Mouse (Mus musculus) CH12.LX (cell line): ENCODE results near the gene Brd4.

Experiments used
- CTCF ChIP-seq, 2 experiments: IDR thresholded peaks in 1 of 2; conservative IDR thresholded peaks in 1 of 2; 2 replicates each; pipeline ENCODE4 v1.5.1; 2011 to 2012; ENCODE audit warnings: low read depth in 2 of 2, low read length in 2 of 2, improper control_type of control experiment in 1 of 2, inconsistent platforms in 1 of 2, mild to moderate bottlenecking in 1 of 2, moderate library complexity in 1 of 2
- MAX ChIP-seq: IDR thresholded peaks from 2 replicates; pipeline ENCODE4 v1.6.1; 2011; ENCODE audit warnings: low read length, improper control_type of control experiment
- MAZ ChIP-seq: IDR thresholded peaks from 2 replicates; pipeline ENCODE4 v1.6.1; 2012; ENCODE audit warnings: low read depth, mild to moderate bottlenecking, inconsistent platforms, low read length, improper control_type of control experiment, moderate library complexity
- POLR2A ChIP-seq: IDR thresholded peaks from 2 replicates; pipeline ENCODE4 v1.6.1; 2011; ENCODE audit warnings: low read depth, mild to moderate bottlenecking, improper control_type of control experiment, low read length
- POLR2AphosphoS2 ChIP-seq: IDR thresholded peaks from 2 replicates; pipeline ENCODE4 v1.6.1; 2011; ENCODE audit warnings: low read depth, low read length, improper control_type of control experiment
- SIN3A ChIP-seq: IDR thresholded peaks from 2 replicates; pipeline ENCODE4 v1.6.1; 2012; ENCODE audit warnings: low read length, improper control_type of control experiment, inconsistent platforms
- TBP ChIP-seq: conservative IDR thresholded peaks from 2 replicates; pipeline ENCODE4 v1.6.1; 2011; ENCODE audit warnings: low read depth, low read length, improper control_type of control experiment
- ZC3H11A ChIP-seq: IDR thresholded peaks from 2 replicates; pipeline ENCODE4 v1.6.1; 2012; ENCODE audit warnings: low read depth, mild to moderate bottlenecking, inconsistent platforms, low read length, improper control_type of control experiment

DNA sequence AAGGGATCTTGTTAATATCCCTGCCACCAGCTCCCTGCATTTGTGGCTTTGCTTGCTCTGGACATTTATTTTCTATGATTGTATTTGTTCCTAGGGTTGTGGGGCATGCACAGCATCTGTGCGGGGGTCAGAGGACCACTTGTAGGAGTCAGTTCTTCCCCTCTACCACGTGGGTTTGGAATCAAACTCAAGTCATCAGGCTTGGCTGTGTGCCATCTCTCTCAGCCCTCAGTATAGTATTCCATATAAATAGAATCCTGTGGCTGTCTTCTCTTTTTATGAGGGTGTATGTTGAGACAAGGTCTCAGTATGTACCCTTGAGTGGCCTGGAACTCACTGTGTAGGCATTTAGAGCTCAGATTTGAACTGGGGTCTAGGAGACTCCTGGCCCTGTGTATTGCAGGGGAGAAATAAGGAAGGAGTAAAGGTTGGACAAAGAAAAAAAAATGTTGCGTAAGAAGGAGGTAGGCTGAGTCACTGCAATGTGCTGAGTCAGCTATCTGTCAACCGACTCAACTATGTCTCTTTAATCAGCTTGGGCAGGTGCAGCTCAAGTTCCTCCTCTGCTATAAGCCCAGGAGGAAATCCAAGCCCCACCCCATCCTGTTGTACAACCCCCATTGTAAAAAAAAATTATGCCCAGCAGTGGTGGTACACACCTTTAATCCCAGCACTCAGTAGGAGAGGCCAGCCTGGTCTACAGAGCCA is 114.8 kb downstream of the Brd4 start:
- TF ChIP-seq CTCF (conservative IDR thresholded peaks at IDR 0.05 in 1 of 2, IDR thresholded peaks at IDR 0.05 in 1 of 2; ENCODE audit: low read depth in 2 of 2, low read length in 2 of 2) (no peak), ZC3H11A (no peak), POLR2A (no peak), MAX (no peak), TBP (no peak), SIN3A (no peak), MAZ (no peak), POLR2AphosphoS2 (no peak)
